Mouse (Mus musculus): ENCODE measurements around the gene Zfp422. TPM values are rescaled to one million over a fixed set of nuclear protein-coding genes. Genes with fewer than 3 reads are reported as not detected.
A peak's percentile ranks its signal among the peaks of the same experiment; 100 is the strongest.

Zfp422 gene
- polyA plus RNA-seq, 1 experiment from 2014 or later, result 359 TPM

DNA sequence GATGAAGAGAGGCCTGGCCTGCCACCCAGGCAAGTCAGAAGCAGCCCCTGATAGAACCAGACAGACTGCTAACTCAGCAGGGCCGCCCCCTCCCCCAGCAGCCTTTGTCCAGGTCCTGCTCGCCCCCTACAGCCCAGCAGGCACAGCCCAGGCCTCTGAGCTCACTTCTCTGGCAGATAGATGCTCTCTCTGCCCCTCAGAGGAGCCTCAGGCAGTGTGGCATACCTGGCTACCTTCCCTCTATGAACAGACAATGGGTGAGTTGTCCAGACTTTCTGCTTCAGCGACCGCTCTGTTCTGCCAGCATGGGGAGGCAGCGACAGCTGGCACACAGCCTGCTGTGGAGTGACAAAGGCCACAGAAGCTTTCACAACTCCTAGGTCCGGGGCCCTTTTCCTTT, 41.3 kb upstream of the Zfp422 start:
- Histone ChIP-seq H3K27me3 (ENCODE audit: control insufficient read depth, insufficient read depth, low read length) (0 out of 2 replicates have a peak, but pooled peaks cover 2% of the 10 kb centered on the region), H3K9ac (ENCODE audit: low read length) (peak overlapping the region; percentile 3; the same call in 1 of the 2 replicates), H3K4me1 (replicated peaks; ENCODE audit: control insufficient read depth, insufficient read depth, low read length) (peaks cover 20% of the 10 kb centered on the region), H3K9me3 (ENCODE audit: control insufficient read depth, low read length) (no peaks in the 10 kb centered on the region), H3K27ac (ENCODE audit: low read depth, low read length) (peak overlapping the region; percentile 68), H3K4me2 (ENCODE audit: low read depth, low read length, severe bottlenecking) (no peak overlapping the region), H3K36me3 (ENCODE audit: control insufficient read depth, insufficient read depth, low read length) (no peaks in the 10 kb centered on the region), H3K4me3 (ENCODE audit: low read depth, low read length) (no peak overlapping the region)
- peak; percentile 78 for DNase-seq (ENCODE audit: low spot score)
- WGBS, result 12% methylated on average over 6 of the region's 6 CpGs
- ATAC-seq (replicated peaks; ENCODE audit: low FRiP score), result peak; percentile 23

GRCm38 (mm10) chr6:116668682-116669470, 40.1 kb upstream of the Zfp422 start:
- 0 out of 2 replicates have a peak, but pooled peaks cover 2% of the 10 kb centered on the region for H3K27me3 ChIP-seq (ENCODE audit: control insufficient read depth, insufficient read depth, low read length)
- H3K9ac ChIP-seq (ENCODE audit: low read length), result no peak overlapping the region
- 55% methylated on average over 11 of the region's 11 CpGs for WGBS
- no peak overlapping the region for H3K4me3 ChIP-seq (ENCODE audit: low read depth, low read length)
- peaks cover 20% of the 10 kb centered on the region for H3K4me1 ChIP-seq (replicated peaks; ENCODE audit: control insufficient read depth, insufficient read depth, low read length)
- H3K36me3 ChIP-seq (ENCODE audit: control insufficient read depth, insufficient read depth, low read length), result no peaks in the 10 kb centered on the region
- no peak overlapping the region for H3K27ac ChIP-seq (ENCODE audit: low read depth, low read length)
- no peak overlapping the region for H3K4me2 ChIP-seq (ENCODE audit: low read depth, low read length, severe bottlenecking)
- H3K9me3 ChIP-seq (ENCODE audit: control insufficient read depth, low read length), result no peaks in the 10 kb centered on the region
- ATAC-seq (replicated peaks; ENCODE audit: low FRiP score), result no peak
- DNase-seq (ENCODE audit: low spot score), result peak; percentile 67

- Histone ChIP-seq H3K9ac (ENCODE audit: low read length) (no peak overlapping the region), H3K36me3 (ENCODE audit: control insufficient read depth, insufficient read depth, low read length) (no peaks in the 10 kb centered on the region), H3K27ac (ENCODE audit: low read depth, low read length) (no peak overlapping the region), H3K4me2 (ENCODE audit: low read depth, low read length, severe bottlenecking) (no peak overlapping the region), H3K27me3 (ENCODE audit: control insufficient read depth, insufficient read depth, low read length) (0 out of 2 replicates have a peak, but pooled peaks cover 2% of the 10 kb centered on the region), H3K4me3 (ENCODE audit: low read depth, low read length) (no peak overlapping the region), H3K9me3 (ENCODE audit: control insufficient read depth, low read length) (no peaks in the 10 kb centered on the region), H3K4me1 (replicated peaks; ENCODE audit: control insufficient read depth, insufficient read depth, low read length) (peaks cover 20% of the 10 kb centered on the region)
- WGBS, result 75% methylated on average over 3 of the region's 3 CpGs
- ATAC-seq (replicated peaks; ENCODE audit: low FRiP score) (no peak), DNase-seq (ENCODE audit: low spot score) (no peak)
Observed at GRCm38 (mm10) chr6:116667382-116667781, 38.6 kb upstream of the Zfp422 start.

DNA sequence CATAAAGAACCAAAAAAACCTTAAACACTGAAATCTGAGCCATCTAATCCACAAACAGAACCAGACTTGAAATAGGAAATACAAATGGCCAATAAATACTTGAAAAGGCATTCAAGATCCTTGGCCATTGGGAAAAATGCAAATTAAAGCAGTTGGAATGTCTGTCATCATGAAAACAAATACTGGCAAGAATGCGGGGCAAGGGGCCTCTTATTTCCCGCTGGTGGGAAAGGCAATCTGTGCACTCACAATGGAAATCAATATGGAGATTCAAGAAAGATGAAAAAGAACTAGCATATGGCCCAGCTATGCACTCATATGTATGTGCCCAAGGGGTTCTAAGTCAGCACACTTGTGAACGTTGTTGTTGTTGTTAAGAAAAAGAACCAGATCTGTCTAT, 38.1 kb upstream of the Zfp422 start:
- Histone ChIP-seq H3K4me3 (ENCODE audit: low read depth, low read length) (no peak overlapping the region), H3K27me3 (ENCODE audit: control insufficient read depth, insufficient read depth, low read length) (0 out of 2 replicates have a peak, but pooled peaks cover 2% of the 10 kb centered on the region), H3K9ac (ENCODE audit: low read length) (no peak overlapping the region), H3K27ac (ENCODE audit: low read depth, low read length) (no peak overlapping the region), H3K9me3 (ENCODE audit: control insufficient read depth, low read length) (no peaks in the 10 kb centered on the region), H3K4me1 (replicated peaks; ENCODE audit: control insufficient read depth, insufficient read depth, low read length) (peaks cover 20% of the 10 kb centered on the region), H3K36me3 (ENCODE audit: control insufficient read depth, insufficient read depth, low read length) (no peaks in the 10 kb centered on the region), H3K4me2 (ENCODE audit: low read depth, low read length, severe bottlenecking) (no peak overlapping the region)
- ATAC-seq (replicated peaks; ENCODE audit: low FRiP score), result no peak
- 37% methylated on average over 3 of the region's 3 CpGs for WGBS
- no peak for DNase-seq (ENCODE audit: low spot score)

- H3K27me3 ChIP-seq (ENCODE audit: control insufficient read depth, insufficient read depth, low read length), result no peaks in the 10 kb centered on the region
- no peak overlapping the region for H3K9ac ChIP-seq (ENCODE audit: low read length)
- no peak for ATAC-seq (replicated peaks; ENCODE audit: low FRiP score)
- H3K36me3 ChIP-seq (ENCODE audit: control insufficient read depth, insufficient read depth, low read length), result no peaks in the 10 kb centered on the region
- no peak overlapping the region for H3K4me3 ChIP-seq (ENCODE audit: low read depth, low read length)
- peaks cover 20% of the 10 kb centered on the region for H3K4me1 ChIP-seq (replicated peaks; ENCODE audit: control insufficient read depth, insufficient read depth, low read length)
- no peak overlapping the region for H3K4me2 ChIP-seq (ENCODE audit: low read depth, low read length, severe bottlenecking)
- H3K9me3 ChIP-seq (ENCODE audit: control insufficient read depth, low read length), result no peaks in the 10 kb centered on the region
- DNase-seq (ENCODE audit: low spot score), result no peak
- WGBS, result 66% methylated on average over 12 of the region's 12 CpGs
- no peak overlapping the region for H3K27ac ChIP-seq (ENCODE audit: low read depth, low read length)
Observed at GRCm38 (mm10) chr6:116666085-116666750, 37.4 kb upstream of the Zfp422 start.

GRCm38 (mm10) chr6:116664830-116665229, 36.0 kb upstream of the Zfp422 start:
- DNase-seq (ENCODE audit: low spot score), result no peak
- Histone ChIP-seq H3K9me3 (ENCODE audit: control insufficient read depth, low read length) (no peaks in the 10 kb centered on the region), H3K4me3 (ENCODE audit: low read depth, low read length) (no peak overlapping the region), H3K27ac (ENCODE audit: low read depth, low read length) (no peak overlapping the region), H3K4me2 (ENCODE audit: low read depth, low read length, severe bottlenecking) (no peak overlapping the region), H3K36me3 (ENCODE audit: control insufficient read depth, insufficient read depth, low read length) (no peaks in the 10 kb centered on the region), H3K4me1 (replicated peaks; ENCODE audit: control insufficient read depth, insufficient read depth, low read length) (peaks cover 8% of the 10 kb centered on the region), H3K9ac (ENCODE audit: low read length) (no peak overlapping the region), H3K27me3 (ENCODE audit: control insufficient read depth, insufficient read depth, low read length) (no peaks in the 10 kb centered on the region)
- WGBS, result 79% methylated on average over 3 of the region's 3 CpGs
- no peak for ATAC-seq (replicated peaks; ENCODE audit: low FRiP score)

DNA sequence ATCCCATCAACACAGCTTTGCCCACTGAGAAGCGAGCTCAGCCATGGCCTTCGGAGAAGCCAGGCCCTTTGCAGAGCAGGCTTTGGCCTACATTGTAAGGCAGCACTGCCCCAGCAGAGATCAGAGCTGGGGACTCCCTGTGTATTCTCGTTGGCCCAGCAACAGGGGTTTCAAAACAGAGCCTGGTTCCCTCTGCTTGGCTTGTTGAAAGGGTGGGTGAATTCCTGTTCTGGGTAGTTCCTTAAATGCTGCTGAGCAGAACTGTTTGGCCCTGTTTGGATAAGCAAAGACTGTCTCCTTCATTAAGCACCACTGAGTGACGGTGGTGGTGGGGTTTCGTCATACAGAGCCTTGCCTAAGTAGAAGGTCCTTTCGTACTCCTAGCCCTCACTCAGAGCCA, 35.2 kb upstream of the Zfp422 start:
- Histone ChIP-seq H3K9ac (ENCODE audit: low read length) (no peak overlapping the region), H3K9me3 (ENCODE audit: control insufficient read depth, low read length) (no peaks in the 10 kb centered on the region), H3K27ac (ENCODE audit: low read depth, low read length) (no peak overlapping the region), H3K4me2 (ENCODE audit: low read depth, low read length, severe bottlenecking) (no peak overlapping the region), H3K36me3 (ENCODE audit: control insufficient read depth, insufficient read depth, low read length) (no peaks in the 10 kb centered on the region), H3K4me3 (ENCODE audit: low read depth, low read length) (no peak overlapping the region), H3K4me1 (replicated peaks; ENCODE audit: control insufficient read depth, insufficient read depth, low read length) (peaks cover 3% of the 10 kb centered on the region; the same call in 1 of the 2 replicates), H3K27me3 (ENCODE audit: control insufficient read depth, insufficient read depth, low read length) (no peaks in the 10 kb centered on the region)
- DNase-seq (ENCODE audit: low spot score), result no peak
- ATAC-seq (replicated peaks; ENCODE audit: low FRiP score), result no peak
- WGBS, result 84% methylated on average over 6 of the region's 6 CpGs

GRCm38 (mm10) chr6:116663364-116663763, 34.6 kb upstream of the Zfp422 start:
- Histone ChIP-seq H3K4me1 (replicated peaks; ENCODE audit: control insufficient read depth, insufficient read depth, low read length) (peaks cover 3% of the 10 kb centered on the region; the same call in 1 of the 2 replicates), H3K27ac (ENCODE audit: low read depth, low read length) (no peak overlapping the region), H3K9ac (ENCODE audit: low read length) (no peak overlapping the region), H3K4me2 (ENCODE audit: low read depth, low read length, severe bottlenecking) (no peak overlapping the region), H3K36me3 (ENCODE audit: control insufficient read depth, insufficient read depth, low read length) (no peaks in the 10 kb centered on the region), H3K4me3 (ENCODE audit: low read depth, low read length) (no peak overlapping the region), H3K9me3 (ENCODE audit: control insufficient read depth, low read length) (no peaks in the 10 kb centered on the region), H3K27me3 (ENCODE audit: control insufficient read depth, insufficient read depth, low read length) (no peaks in the 10 kb centered on the region)
- ATAC-seq (replicated peaks; ENCODE audit: low FRiP score), result no peak
- WGBS, result 83% methylated on average over 2 of the region's 2 CpGs
- no peak for DNase-seq (ENCODE audit: low spot score)
